Mouse (Mus musculus): ENCODE results near the gene Rapsn. TPM values are rescaled to one million over a fixed set of nuclear protein-coding genes. Genes with fewer than 3 reads are reported as not detected.

Gene Rapsn
- total RNA-seq, 2 experiments from 2014 or later = 0.59 TPM; not detected in 1

DNA sequence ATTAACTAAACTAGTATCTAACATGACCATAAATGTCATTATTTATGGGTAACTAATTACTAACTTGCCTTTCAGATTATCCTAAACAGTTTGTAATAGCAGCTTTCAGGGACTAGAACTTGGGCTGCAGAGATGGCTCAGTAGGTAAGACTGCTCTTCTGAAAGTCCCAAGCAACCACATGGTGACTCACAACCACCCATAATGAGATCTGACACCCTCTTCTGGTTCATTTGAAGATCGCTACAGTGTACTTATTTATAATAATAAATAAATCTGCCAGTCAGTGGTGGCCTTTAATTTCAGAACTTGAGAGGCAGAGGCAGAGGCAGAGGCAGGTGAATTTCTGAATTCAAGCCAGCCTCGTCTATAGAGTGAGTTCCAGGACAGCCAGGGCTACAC is 17.3 kb downstream of the Rapsn start:
- no peak for DNase-seq (ENCODE audit: extremely low spot score in 1 of 2, low spot score in 1 of 2)

DNA sequence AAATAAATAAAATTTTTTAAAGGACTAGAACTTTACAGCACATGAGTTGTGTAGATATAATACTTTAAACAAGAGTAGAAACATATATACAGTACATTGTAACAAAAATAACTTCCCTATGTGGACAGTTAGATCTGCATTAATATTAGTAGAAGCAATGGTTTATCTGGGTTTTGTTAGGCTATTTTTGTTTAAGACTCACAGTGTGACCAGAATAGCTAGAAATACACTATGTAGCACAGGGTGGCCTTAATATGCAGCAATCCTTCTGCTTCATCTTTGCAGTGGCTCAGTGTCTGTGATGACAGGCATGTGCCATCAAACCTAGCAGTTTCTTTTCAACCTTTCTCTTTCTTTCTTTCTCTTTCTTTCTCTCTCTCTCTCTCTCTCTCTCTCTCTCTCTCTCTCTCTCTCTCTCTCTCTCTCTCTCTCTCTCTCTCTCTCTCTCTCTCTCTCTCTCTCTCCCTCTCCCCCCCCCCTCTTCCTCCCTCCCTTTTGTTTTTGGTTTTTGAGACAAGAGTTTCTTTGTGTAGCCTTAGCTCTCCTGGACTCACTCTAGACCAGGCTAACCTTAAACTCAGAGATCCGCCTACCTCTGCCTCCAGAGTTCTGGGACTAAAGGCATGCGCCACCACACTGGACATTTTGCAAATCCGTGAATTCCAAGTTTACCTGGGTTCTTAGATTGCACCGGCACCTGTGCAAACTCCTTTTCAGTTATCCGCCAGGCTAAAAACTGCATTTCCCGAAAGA is 17.9 kb downstream of the Rapsn start:
- no peak for DNase-seq (ENCODE audit: extremely low spot score in 1 of 2, low spot score in 1 of 2)

DNA sequence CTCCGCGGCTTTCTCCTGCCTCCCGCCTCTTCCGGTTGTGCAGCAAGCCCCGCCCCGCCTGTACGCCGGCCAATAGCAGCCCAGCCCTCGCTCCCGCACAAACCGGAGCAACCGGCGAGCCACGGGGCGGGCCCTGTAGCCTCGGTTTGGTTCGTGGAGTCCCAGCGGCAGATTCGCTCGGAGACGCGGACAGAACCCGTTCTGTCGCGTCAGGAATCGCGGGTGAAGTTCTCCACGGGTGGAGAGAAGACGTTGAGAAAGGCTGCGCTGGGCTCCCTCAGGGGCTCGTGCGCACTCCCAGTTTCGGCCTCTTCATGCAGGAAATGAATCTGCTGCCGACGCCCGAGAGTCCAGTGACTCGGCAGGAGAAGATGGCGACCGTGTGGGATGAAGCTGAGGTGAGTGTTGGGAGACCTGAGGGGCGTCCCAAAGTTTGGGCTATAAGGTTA is 18.5 kb downstream of the Rapsn start, which contains the start of gene Psmc3:
Gene Psmc3, plus strand, starts transcription at position 76 of the 449 bp plus-strand sequence.
- peak; percentile 92 to 93 for DNase-seq (ENCODE audit: extremely low spot score in 1 of 2, low spot score in 1 of 2)

DNA sequence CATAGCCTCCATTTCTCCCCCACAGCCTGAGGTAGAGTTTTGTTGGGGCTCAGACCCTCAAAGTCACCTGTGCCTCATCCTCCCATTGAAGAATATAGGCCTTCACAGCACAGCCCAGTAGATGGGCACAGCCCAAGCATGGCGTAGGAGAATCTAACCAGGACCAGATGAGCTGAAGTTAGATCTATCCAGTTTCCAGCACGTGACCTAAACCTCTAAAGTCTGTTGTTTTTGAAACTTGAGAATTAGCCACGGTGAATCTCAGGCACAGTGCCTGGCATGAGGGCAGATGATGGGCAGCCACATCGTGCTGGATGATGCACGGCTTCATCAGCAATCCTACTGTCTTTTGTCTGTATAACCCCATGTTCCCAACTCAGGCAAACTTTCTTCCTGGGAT is 23.0 kb downstream of the Rapsn start:
- DNase-seq (ENCODE audit: extremely low spot score in 1 of 2, low spot score in 1 of 2) = no peak

DNA sequence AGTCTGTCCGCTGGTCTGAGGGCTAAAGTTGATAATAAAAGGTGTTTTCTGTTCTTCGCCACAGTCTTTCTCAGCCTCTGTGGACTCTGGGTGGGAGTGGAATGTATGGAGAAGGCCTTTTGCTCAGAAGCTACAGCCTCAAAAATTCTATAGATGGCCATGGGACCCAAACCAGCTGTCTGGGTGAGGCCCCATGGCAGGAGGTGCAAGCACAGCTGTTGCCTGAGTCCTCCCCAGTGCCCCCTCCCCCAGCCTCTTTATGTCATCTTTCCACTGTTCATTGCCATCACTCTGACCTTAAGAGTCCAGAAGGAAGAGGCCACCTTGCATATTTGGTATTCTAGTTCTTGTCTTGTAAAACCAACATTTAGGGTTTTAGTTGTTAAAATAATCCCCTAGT is 24.0 kb downstream of the Rapsn start:
- no peak for DNase-seq (ENCODE audit: extremely low spot score in 1 of 2, low spot score in 1 of 2)

DNA sequence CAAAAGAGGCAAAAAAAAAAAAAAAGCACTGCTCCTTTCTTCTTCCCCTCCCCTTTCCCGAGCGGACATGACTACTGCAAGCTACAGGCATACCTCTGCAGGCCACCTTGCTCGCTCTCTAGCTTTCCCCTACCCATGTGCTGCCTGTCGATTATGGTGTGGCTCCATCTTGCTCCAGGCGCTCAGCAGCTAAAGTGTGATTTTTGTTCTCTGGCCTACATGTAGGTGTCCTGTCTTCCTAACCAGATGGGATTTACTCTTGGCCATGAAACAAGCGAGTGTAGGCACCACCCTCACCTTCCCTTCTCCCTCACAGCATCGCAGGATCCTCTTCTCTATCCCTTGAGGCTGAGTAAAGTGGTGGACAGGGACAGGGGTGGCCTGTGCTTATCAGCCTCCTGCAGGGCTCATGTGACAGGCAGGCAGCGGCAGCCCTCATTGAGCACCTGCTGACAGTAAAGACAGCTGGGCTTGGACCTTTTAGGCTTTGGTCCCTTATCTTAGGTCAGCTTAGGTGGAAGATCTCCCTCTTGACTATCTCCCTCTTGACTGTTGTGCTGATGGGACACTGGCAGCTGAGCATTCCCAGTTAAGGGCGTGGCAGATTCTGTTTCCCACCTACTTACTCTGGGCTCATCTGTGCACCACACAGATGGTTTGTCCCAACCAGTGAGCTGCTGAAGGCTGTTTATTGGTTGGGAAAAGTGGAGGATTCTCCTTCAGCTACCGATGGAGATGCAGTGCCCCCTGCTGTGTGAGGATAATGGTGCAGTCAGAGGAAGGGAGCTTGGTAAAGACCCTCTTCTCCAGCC is 25.3 kb downstream of the Rapsn start:
- peak; percentile 63 to 81 for DNase-seq (ENCODE audit: extremely low spot score in 1 of 2, low spot score in 1 of 2)

DNA sequence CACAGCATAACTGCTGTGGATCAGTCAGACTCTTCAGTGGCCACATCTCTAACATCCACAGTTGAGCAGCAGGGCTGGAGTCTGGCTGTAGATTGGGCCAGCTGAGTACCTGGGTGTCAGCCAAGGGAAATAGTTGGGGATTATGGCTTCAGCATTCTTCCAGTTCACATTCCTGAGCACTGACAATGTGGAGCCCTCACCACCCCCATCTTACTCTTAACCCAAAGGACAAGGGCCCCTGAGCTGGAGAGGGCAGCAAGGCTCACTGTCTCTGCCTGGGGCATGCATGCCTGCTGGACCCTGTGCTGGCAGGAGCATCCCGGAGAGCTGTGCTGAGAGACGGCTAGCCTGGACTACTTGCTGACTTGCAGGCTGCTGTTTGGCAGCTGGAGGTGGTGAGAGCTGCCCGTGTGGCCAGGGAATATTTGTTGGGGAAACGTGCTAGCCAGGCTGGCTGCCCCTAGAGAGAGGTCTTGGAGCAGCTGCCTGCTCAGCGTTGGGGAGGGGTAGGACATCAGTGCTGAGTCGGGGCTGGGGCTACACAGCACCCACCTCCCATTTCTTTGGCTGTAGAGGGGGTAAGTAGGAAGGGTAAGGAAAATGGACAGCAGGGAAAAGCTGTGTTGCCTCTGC is 26.5 kb downstream of the Rapsn start:
- DNase-seq (ENCODE audit: extremely low spot score in 1 of 2, low spot score in 1 of 2) = no peak

DNA sequence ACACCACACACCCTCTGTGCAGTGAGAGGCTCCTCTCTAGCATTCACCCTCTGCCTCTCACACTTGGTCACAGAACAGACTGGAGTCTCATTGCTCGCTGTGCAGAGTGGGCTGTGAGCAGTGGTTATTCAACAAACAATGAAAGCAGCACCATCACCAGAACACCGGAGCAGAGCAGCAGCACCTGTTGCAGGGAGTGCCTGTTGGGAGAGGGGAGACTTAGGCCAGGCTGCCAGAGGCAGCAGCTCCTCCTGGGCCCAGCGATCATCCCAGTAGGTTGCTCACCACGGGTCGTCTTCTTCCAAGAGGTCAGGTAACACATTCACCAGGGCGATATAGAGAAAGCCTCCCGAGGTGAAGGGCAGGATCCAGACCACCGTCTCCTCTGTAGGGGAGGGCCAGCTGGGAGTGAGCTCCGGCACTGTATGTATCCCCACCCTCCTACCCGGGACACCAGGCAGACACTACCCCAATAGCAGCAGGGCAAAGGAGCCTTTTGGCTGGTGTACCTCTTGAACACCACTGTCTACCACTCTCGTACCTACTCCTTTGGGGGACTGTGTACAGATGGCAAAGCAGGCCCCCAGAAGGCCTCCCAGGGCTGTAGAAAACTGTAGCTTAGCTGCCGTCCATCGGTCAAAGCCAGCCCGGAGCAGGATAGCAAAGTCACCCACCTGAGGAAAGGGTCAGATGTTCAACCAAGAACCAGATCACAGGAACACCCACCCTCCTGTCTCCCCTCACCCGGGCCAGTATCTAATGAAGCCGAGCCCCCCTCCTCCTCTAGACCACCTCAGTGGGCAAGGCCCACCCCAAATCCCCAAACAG is 27.6 kb downstream of the Rapsn start:
- DNase-seq (ENCODE audit: extremely low spot score in 1 of 2, low spot score in 1 of 2) = no peak

DNA sequence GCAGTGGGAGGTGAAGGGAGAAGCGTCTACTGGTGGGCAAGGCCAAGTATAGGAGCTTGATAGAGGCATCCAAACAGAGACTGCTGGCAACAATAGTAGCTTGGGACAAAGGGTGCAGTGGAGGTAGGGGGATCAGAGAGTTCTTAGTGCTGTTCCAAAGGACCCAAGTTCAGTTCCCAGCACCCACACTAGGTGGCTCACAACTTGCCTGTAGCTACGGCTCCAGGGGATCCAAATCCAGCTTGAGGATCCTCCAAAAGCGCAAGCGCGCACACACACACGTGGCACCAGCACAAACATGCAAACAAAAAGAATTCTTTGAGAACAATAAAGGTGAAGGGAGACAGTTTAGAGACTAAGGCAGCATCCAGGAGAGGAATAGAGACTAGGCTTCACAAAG is 28.8 kb downstream of the Rapsn start:
- no peak for DNase-seq (ENCODE audit: extremely low spot score in 1 of 2, low spot score in 1 of 2)

DNA sequence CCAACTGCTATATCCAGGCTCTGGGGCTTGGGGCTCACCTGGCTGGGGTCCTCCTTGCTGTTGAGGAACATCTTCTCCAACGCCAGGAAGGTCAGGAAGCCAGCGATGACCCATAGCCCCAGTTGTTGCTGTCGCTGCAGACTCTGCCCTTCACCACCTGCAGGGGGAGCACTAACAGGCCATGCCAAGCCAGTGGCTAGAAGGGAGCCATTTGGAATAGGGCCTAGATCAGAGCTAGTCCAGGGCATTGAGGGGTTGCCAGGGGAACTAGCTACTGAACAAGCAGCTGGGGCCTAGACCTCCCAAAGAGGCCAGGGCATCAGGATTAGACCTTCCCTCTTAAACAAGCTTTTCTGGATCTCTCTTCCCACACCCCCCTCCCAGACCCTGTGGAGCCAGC is 30.1 kb downstream of the Rapsn start:
- DNase-seq (ENCODE audit: extremely low spot score in 1 of 2, low spot score in 1 of 2) = peak in 1 of 2 experiments; percentile 45

DNA sequence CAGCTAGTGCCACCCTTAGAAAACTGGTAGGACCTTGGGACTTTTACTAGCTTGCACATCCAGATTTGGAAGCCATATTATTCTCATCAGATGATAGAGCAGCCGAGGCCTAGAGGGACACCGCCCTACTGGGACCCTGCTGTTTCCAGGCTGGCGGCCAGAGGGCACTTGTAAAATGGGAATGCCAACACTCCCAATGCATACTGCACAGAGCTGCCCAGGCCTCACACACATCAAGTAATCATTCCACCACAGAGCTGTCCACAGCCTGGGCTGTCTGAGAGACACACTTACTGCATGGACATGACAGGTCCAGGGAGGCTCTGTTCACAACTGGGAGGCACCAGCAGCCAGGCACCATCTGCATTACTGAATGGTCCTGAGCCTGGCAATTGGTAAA is 31.0 kb downstream of the Rapsn start:
- DNase-seq (ENCODE audit: extremely low spot score in 1 of 2, low spot score in 1 of 2) = no peak

DNA sequence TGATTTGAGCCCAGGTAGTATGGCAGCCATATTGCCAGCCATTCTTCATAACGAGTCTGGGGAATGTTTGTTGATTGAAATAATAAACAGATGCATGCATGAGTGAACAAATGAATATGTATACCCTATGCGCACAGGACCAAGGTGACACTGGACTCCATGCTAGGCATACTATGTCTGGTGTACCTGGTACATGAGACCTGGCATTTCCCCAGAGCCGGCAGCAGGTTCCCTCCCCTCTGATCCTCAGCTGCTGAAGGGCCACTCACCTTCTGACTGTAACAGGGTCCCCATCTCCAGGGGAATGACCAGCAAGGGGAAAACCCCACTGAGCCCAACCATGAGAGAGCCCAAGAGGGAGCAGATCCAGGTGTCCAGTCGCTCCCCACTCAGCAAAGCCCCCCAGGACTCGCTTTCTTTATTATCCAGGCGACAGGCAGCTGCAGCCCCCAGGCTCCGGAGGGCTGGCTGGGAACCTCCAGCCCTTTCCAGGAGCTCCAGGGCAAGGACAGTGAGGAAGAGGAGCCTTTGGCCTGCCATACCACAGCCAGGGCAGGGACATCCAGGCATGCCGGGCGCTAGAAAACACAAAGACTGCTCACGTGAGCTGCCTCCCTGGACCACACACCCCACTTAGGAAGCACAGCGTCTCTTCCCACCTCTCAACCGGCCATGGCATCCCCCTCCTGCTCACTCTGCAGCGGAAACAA is 32.9 kb downstream of the Rapsn start:
- DNase-seq (ENCODE audit: extremely low spot score in 1 of 2, low spot score in 1 of 2) = no peak

DNA sequence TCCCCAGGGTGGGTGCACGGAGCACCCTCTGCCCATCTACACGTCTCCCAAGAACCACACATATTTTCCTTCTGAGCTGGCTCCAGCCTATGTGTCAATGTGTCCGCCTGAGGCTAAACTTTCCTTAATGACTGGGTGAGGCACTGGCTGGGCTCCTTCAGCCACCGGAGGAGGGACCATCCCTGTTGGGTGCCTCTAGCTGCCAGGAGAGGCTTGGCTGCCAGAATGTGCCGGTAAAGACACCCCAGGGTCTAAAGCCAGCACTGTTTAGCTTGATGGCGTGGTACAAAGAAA is 33.4 kb downstream of the Rapsn start:
- no peak for DNase-seq (ENCODE audit: extremely low spot score in 1 of 2, low spot score in 1 of 2)

DNA sequence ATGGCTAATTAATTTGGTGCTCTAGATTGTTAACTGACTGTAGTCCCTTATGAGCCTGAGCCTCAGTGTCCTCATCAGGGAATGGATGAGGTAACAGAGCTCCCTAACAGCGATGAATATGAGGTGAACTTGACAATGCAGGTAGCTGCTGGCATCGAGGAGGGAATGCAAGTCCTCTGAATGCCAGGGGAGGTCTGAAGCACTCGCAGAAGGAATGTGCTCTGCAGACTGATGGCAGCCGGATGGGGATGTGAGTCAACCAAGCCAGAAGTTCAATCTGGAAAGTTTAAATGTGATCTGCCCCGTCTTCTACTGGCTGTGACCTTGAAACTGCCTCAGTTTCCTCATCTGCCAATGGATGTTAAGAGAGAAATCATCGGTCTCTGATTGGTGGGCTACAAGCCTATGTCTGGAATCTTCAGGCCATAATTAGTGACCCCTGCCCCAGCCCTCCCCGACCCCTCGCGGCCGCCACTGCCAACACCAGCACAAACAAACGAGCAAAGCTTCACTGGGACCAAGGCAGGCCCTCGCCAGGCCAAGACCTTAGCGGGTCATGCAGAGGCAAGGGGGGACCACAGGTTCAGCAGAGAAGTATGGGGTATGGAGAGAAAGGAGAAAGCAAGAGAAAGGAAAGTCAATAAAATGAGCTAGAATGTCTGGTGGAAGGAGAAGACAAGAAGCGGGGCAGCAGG is 34.0 kb downstream of the Rapsn start:
- DNase-seq (ENCODE audit: extremely low spot score in 1 of 2, low spot score in 1 of 2) = no peak

DNA sequence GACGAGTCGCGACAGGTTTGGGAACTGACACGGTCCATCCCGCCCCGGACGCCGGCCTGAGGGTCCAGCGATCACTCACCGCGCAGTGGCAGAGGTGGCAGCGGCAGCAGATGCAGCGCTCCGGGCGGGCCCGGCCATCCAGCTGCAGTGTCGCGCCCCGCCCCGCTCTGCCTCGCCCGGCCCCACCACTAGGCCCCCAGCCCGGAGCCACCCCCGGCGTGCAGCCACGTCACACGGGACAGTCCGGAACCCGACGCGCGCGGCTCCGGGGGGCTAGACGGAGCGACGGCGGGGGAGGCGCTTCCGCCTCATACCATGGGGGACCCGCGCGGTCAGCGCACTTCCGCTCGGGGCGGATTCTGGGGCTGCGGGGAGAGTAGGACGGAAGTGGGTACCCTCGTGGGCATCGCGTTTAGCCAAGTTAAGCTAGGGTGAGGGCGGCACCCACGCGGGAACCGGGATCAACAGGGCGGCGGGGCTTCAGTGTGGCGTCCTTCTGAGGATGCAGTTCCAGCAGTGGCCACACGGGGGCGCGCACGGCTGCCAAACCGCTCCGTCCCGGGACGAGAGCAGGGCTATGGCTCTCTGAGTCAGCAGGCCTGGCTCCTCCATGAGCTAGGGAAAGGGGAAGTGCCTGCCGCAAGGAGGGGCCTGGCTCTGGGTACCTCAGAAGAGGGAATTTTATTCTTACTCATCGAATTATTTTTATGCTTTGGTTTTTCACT is 34.8 kb downstream of the Rapsn start, which contains the start of gene Slc39a13:
Gene Slc39a13, minus strand, starts transcription at position 342 of the 725 bp plus-strand sequence.
- peak; percentile 97 to 98 for DNase-seq (ENCODE audit: extremely low spot score in 1 of 2, low spot score in 1 of 2)

DNA sequence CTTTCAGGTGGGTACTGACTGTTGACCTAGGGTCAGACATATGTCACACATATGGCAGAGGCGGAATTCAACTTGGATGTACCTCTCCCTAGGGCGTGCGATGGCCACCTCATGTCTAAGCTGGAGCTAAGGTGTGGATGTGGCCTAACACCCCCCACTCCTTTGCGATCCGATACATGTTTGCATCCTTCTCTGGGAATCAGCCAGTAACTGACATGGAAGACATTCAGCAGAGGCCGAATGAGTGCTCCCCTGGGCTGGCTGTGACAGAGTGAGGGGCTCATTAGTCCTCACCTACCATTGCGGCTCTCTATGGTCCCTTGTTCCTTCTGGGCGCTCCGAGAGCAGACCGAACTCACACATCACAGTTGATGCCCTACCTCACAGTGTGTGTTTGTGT is 35.6 kb downstream of the Rapsn start:
- DNase-seq (ENCODE audit: extremely low spot score in 1 of 2, low spot score in 1 of 2) = no peak

DNA sequence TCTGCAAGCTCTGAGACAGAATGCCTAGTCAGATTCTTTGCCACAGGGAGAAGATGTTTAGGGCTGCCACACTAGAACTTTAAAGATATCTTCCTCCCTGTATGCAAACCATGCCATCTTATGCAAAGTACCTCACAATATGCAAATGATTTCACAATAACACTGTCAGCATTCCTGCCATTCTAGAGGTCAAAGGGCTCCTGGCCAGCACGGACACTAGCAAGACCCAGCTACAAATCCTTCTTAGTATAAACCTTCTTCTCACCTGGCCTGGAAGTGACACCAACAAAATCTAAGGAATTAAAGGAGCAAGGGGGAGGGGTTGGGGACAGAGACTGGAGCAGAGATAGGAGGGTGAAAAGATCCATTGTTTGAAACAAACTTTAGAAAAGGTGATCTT is 36.7 kb downstream of the Rapsn start:
- DNase-seq (ENCODE audit: extremely low spot score in 1 of 2, low spot score in 1 of 2) = no peak

DNA sequence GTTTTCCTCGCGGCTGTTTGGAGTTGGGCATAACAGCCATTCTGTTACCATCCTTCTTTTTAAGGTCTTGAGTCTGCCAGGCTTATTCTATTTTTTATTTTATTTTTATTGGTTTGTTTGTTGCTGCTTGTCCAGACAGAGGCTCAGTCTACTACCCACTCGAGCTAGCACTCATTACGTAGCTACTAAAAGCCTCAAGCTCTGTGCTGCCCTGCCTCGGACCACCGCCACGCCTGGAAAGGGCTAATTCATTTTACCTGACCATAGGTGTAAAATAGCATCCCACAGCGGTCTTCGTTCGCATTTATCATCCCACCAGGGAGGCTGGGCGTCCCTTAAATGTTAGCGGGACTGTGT is 42.5 kb downstream of the Rapsn start:
- DNase-seq (ENCODE audit: extremely low spot score in 1 of 2, low spot score in 1 of 2) = no peak
